Mouse (Mus musculus) layer of hippocampus, adult 11-12 months (tissue): ENCODE measurements at regions not wholly inside any gene's neighbourhood (a gene's known extent, or its start where the extent isn't known, plus 50 kb on each side); places are given as distances from the start of the nearest gene placed in this dataset.

ENCODE experiments used
- DNase-seq: peaks from one replicate; pipeline ENCODE4 v3.0.0; 2022; ENCODE audit warnings: low spot score

DNA sequence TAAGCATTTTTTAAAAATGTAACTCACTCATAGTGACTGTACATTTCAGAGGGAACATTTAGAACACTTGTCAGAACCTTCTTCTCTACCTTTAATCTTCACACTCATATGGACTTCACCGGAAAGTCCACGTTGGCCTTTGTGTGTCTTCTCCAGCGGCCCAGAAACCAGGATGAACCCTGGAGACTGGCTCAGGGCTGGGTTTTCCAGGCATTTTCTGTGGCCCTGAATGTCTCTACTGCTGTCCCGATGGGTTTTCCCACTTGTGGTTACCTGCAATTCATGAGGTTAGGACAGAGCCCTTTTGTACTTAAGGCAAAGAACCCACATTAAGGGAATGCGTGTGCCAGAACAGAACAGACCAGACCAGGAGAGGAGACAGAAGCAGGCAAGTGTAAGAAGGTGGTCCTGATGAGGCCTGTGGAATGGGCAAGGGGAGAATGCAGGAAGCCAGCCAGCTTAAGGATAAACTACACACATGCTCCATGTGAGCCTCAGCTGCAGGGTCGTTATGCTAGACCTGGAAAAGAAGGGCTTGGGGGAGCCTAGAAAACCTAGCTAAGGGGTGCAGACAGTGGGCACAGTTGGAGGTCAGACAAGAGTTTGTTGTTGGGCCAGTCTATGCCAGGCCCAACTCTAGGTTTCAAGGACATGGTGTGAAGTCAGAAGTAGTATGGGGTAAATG lies 94.8 kb downstream of the Snx19 start:
- no peak for DNase-seq

DNA sequence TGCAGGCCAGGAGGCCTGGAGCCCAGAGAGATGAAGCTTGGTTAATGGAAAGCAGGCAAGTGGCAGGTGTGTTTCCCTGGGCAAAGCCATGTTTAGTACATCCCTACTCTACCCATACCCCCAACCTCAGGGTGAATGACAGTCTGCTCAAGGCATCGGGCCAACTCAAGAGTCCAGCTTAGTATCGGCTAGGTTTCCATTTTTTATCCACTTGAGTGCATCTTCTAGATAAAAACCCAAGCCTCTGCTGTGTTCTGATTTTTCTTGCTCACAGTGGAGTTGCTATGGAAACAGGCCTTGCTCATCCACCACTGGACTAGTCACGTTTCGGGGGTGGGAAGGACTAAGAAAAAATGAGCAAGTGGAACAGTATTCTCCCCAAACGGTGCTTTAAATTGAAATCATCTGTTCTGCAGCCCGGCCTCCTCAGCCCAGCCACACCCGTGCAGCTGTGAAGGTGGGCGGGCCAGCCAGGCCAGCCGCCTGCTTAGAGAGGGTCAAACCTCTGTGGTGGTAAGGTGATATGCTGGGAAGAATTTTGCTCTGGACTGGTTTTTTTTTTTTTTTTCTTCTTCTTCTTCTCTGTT lies 94.0 kb downstream of the Snx19 start:
- peak; percentile 41 for DNase-seq

DNA sequence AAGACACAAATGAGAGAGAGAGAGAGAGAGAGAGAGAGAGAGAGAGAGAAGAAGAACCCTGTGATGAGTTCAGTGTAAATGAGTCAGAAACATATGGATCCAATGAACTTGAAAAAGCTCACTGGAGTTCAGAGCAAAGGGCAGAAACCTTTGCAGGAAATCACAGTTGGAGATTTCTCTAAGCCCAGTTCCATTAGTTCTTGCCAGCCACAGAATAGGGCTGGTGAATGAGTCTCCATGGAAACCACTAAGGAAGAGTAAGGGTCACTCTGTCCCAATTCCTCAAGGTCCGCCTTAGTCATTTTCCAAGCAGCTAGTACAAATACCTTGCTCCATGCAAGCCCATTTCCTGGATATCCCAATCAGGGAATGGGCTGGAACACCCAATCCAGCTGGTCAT lies 93.2 kb downstream of the Snx19 start:
- no peak for DNase-seq

DNA sequence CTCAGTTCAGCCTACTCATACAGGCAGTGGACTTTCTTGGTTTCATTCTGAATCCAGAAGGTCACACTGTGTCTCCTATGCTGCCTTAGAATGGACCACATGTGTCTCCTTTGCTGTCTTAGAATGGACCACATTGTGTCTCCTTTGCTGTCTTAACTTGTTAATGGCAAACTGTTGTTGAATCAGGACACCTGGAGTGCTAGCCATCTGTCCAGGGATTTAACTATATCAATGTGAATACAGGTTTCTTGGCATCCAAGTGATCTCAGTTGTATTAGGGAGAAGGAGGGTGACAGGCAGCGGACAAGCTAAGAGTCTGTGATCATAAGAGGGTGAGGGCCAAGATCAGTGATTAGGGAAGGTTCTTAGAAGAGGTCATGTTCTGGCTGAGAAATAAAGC lies 92.3 kb downstream of the Snx19 start:
- DNase-seq: no peak
